Mouse (Mus musculus) MEL (cell line): ENCODE measurements around the gene Mvb12a. TPM values are rescaled to one million over a fixed set of nuclear protein-coding genes. Genes with fewer than 3 reads are reported as not detected.

Experiments used
- DNase-seq: peaks from one replicate; pipeline ENCODE4 v3.0.0; 2011; ENCODE audit warnings: low read depth, low spot score
- H3K27ac ChIP-seq: 2 replicates; pipeline ENCODE4 v1.5.1; 2012; ENCODE audit warnings: low read depth, mild to moderate bottlenecking, control low read depth, low read length, moderate library complexity; ENCODE audit not compliant: control insufficient read depth
- H3K27me3 ChIP-seq, 2 experiments: fragments of 150-350 bp in 1 of 2; sonication (generic) in 1 of 2; 2 replicates each; pipeline ENCODE4 v1.6.1; 2012; ENCODE audit warnings: low read length in 2 of 2, mild to moderate bottlenecking in 2 of 2, improper control_type of control experiment in 1 of 2, moderate library complexity in 1 of 2; ENCODE audit not compliant: insufficient read depth in 2 of 2, control insufficient read depth in 1 of 2
- H3K36me3 ChIP-seq, 2 experiments: 2 replicates each; pipeline ENCODE4 v1.6.1; 2012 to 2014; ENCODE audit warnings: low read length in 2 of 2, improper control_type of control experiment in 1 of 2, inconsistent platforms in 1 of 2, mild to moderate bottlenecking in 1 of 2; ENCODE audit not compliant: insufficient read depth in 2 of 2, control insufficient read depth in 1 of 2
- H3K4me1 ChIP-seq, 2 experiments: fragments of 150-350 bp in 1 of 2; sonication (generic) in 1 of 2; 2 replicates each; pipeline ENCODE4 v1.6.1; 2012; ENCODE audit warnings: low read length in 2 of 2, improper control_type of control experiment in 1 of 2, mild to moderate bottlenecking in 1 of 2; ENCODE audit not compliant: insufficient read depth in 2 of 2, control insufficient read depth in 1 of 2
- H3K4me3 ChIP-seq, 2 experiments: fragments of 150-350 bp in 1 of 2; sonication (generic) in 1 of 2; 2 replicates each; pipeline ENCODE4 v1.5.1; 2012; ENCODE audit warnings: low read depth in 2 of 2, low read length in 2 of 2, mild to moderate bottlenecking in 2 of 2, moderate library complexity in 2 of 2, control low read depth in 1 of 2, improper control_type of control experiment in 1 of 2; ENCODE audit not compliant: control insufficient read depth in 1 of 2, insufficient read depth in 1 of 2
- H3K79me2 ChIP-seq: 2 replicates; pipeline ENCODE4 v1.6.1; 2012; ENCODE audit warnings: mild to moderate bottlenecking, low read length, moderate library complexity; ENCODE audit not compliant: control insufficient read depth, poor library complexity, insufficient read depth
- H3K9ac ChIP-seq: 2 replicates; pipeline ENCODE4 v1.6.1; 2012; ENCODE audit warnings: low read depth, mild to moderate bottlenecking, control low read depth, low read length, moderate library complexity; ENCODE audit not compliant: control insufficient read depth, poor library complexity, severe bottlenecking
- H3K9me3 ChIP-seq: fragments of 150-350 bp; sonication (generic); replicated peaks from 2 replicates; pipeline ENCODE4 v1.6.1; 2012; ENCODE audit warnings: mild to moderate bottlenecking, low read length, improper control_type of control experiment, moderate library complexity; ENCODE audit not compliant: insufficient read depth
- BHLHE40 ChIP-seq: IDR thresholded peaks from 2 replicates; pipeline ENCODE4 v1.6.1; 2012; ENCODE audit warnings: low read depth, mild to moderate bottlenecking, inconsistent platforms, low read length, improper control_type of control experiment, borderline replicate concordance
- CHD1 ChIP-seq: IDR thresholded peaks from 2 replicates; pipeline ENCODE4 v1.6.1; 2012; ENCODE audit warnings: low read depth, mild to moderate bottlenecking, inconsistent platforms, low read length, improper control_type of control experiment
- CTCF ChIP-seq, 3 experiments: IDR thresholded peaks in 2 of 3; conservative IDR thresholded peaks in 1 of 3; 2 replicates each; pipeline ENCODE4 v1.5.1; 2011 to 2012; ENCODE audit warnings: low read length in 3 of 3, low read depth in 2 of 3, mild to moderate bottlenecking in 2 of 3, improper control_type of control experiment in 1 of 3, inconsistent platforms in 1 of 3, mixed read lengths in 1 of 3, moderate library complexity in 1 of 3; ENCODE audit not compliant: control insufficient read depth in 1 of 3, insufficient read depth in 1 of 3, poor library complexity in 1 of 3, severe bottlenecking in 1 of 3
- E2F4 ChIP-seq: IDR thresholded peaks from 2 replicates; pipeline ENCODE4 v1.6.1; 2011; ENCODE audit warnings: low read depth, low read length, improper control_type of control experiment, borderline replicate concordance
- EP300 ChIP-seq, 2 experiments: IDR thresholded peaks; 2 replicates each; pipeline ENCODE4 v1.6.1; 2011; ENCODE audit warnings: improper control_type of control experiment in 2 of 2, low read length in 2 of 2, low read depth in 1 of 2, mild to moderate bottlenecking in 1 of 2
- GABPA ChIP-seq: IDR thresholded peaks from 2 replicates; pipeline ENCODE4 v1.6.1; 2012; ENCODE audit warnings: low read depth, mild to moderate bottlenecking, inconsistent platforms, low read length, improper control_type of control experiment, moderate library complexity
- GATA1 ChIP-seq: IDR thresholded peaks from 2 replicates; pipeline ENCODE4 v1.6.1; 2011; ENCODE audit warnings: low read depth, low read length, improper control_type of control experiment
- HCFC1 ChIP-seq: IDR thresholded peaks from 2 replicates; pipeline ENCODE4 v1.6.1; 2012; ENCODE audit warnings: low read depth, mild to moderate bottlenecking, inconsistent platforms, low read length, improper control_type of control experiment, moderate library complexity
- JUND ChIP-seq: IDR thresholded peaks from 2 replicates; pipeline ENCODE4 v1.6.1; 2011; ENCODE audit warnings: low read depth, mild to moderate bottlenecking, improper control_type of control experiment, low read length
- KAT2A ChIP-seq: conservative IDR thresholded peaks from 2 replicates; pipeline ENCODE4 v1.6.1; 2012; ENCODE audit warnings: low read depth, low read length, improper control_type of control experiment, inconsistent platforms
- MAFK ChIP-seq: IDR thresholded peaks from 2 replicates; pipeline ENCODE4 v1.6.1; 2011; ENCODE audit warnings: low read depth, mild to moderate bottlenecking, low read length, improper control_type of control experiment, borderline replicate concordance
- MAX ChIP-seq: IDR thresholded peaks from 2 replicates; pipeline ENCODE4 v1.6.1; 2011; ENCODE audit warnings: low read length, improper control_type of control experiment
- MEF2A ChIP-seq: IDR thresholded peaks from 2 replicates; pipeline ENCODE4 v1.6.1; 2014; ENCODE audit warnings: low read depth, mild to moderate bottlenecking, inconsistent platforms, low read length, improper control_type of control experiment; ENCODE audit not compliant: poor library complexity, insufficient replicate concordance, severe bottlenecking; ENCODE audit errors: extremely low read depth
- MXI1 ChIP-seq: IDR thresholded peaks from 2 replicates; pipeline ENCODE4 v1.6.1; 2011; ENCODE audit warnings: mild to moderate bottlenecking, low read depth, low read length, improper control_type of control experiment
- MYB ChIP-seq: IDR thresholded peaks from 2 replicates; pipeline ENCODE4 v1.6.1; 2011; ENCODE audit warnings: mild to moderate bottlenecking, low read depth, low read length, improper control_type of control experiment
- NELFE ChIP-seq: IDR thresholded peaks from 2 replicates; pipeline ENCODE4 v1.6.1; 2011; ENCODE audit warnings: low read depth, low read length, improper control_type of control experiment
- POLR2AphosphoS2 ChIP-seq: IDR thresholded peaks from 2 replicates; pipeline ENCODE4 v1.6.1; 2011; ENCODE audit warnings: low read length, improper control_type of control experiment
- POLR2AphosphoS5 ChIP-seq: IDR thresholded peaks from 2 replicates; pipeline ENCODE4 v1.6.1; 2012; ENCODE audit warnings: low read depth, borderline replicate concordance, mild to moderate bottlenecking, inconsistent platforms, low read length, moderate library complexity, mixed read lengths
- RAD21 ChIP-seq: IDR thresholded peaks from 2 replicates; pipeline ENCODE4 v1.6.1; 2011; ENCODE audit warnings: mild to moderate bottlenecking, low read depth, low read length, improper control_type of control experiment
- RCOR1 ChIP-seq: IDR thresholded peaks from 2 replicates; pipeline ENCODE4 v1.6.1; 2012; ENCODE audit warnings: low read depth, mild to moderate bottlenecking, inconsistent platforms, low read length, improper control_type of control experiment
- SIN3A ChIP-seq: IDR thresholded peaks from 2 replicates; pipeline ENCODE4 v1.6.1; 2012; ENCODE audit warnings: low read length, improper control_type of control experiment, inconsistent platforms
- TAL1 ChIP-seq: IDR thresholded peaks from 2 replicates; pipeline ENCODE4 v1.6.1; 2012; ENCODE audit warnings: mild to moderate bottlenecking, inconsistent platforms, low read length, moderate library complexity, mixed read lengths
- TCF12 ChIP-seq: IDR thresholded peaks from 2 replicates; pipeline ENCODE4 v1.6.1; 2014; ENCODE audit warnings: low read depth, mild to moderate bottlenecking, inconsistent platforms, low read length, improper control_type of control experiment, moderate library complexity
- UBTF ChIP-seq: IDR thresholded peaks from 2 replicates; pipeline ENCODE4 v1.6.1; 2012; ENCODE audit warnings: low read depth, mild to moderate bottlenecking, inconsistent platforms, low read length, improper control_type of control experiment, moderate library complexity, borderline replicate concordance; ENCODE audit not compliant: insufficient read depth
- USF1 ChIP-seq: IDR thresholded peaks from 2 replicates; pipeline ENCODE4 v1.6.1; 2014; ENCODE audit warnings: low read depth, mild to moderate bottlenecking, inconsistent platforms, low read length, improper control_type of control experiment, moderate library complexity
- USF2 ChIP-seq, 2 experiments: IDR thresholded peaks; 2 replicates each; pipeline ENCODE4 v1.6.1; 2011 to 2012; ENCODE audit warnings: improper control_type of control experiment in 2 of 2, low read length in 2 of 2, borderline replicate concordance in 1 of 2, inconsistent platforms in 1 of 2, low read depth in 1 of 2, mild to moderate bottlenecking in 1 of 2; ENCODE audit not compliant: insufficient read depth in 1 of 2
- ZC3H11A ChIP-seq: IDR thresholded peaks from 2 replicates; pipeline ENCODE4 v1.6.1; 2012; ENCODE audit warnings: low read depth, mild to moderate bottlenecking, inconsistent platforms, low read length, improper control_type of control experiment
- ZMIZ1 ChIP-seq: IDR thresholded peaks from 2 replicates; pipeline ENCODE4 v1.6.1; 2012; ENCODE audit warnings: low read depth, mild to moderate bottlenecking, inconsistent platforms, low read length, improper control_type of control experiment, moderate library complexity
- ZNF384 ChIP-seq: IDR thresholded peaks from 2 replicates; pipeline ENCODE4 v1.6.1; 2012; ENCODE audit warnings: low read depth, mild to moderate bottlenecking, inconsistent platforms, low read length, improper control_type of control experiment
- polyA plus RNA-seq, 2 experiments: library from polyadenylated mRNA; stranded (reverse) in 1 of 2; unstranded in 1 of 2; fragments of >175 nt in 1 of 2; fragments of >200 nt in 1 of 2; gene quantifications; 2 replicates each; pipeline versions ENCODE4 v1.2.1 to v1.2.4; 2012; ENCODE audit warnings: low replicate concordance in 2 of 2, low read depth in 1 of 2; ENCODE audit not compliant: insufficient read length in 2 of 2, insufficient read depth in 1 of 2, missing spikeins in 1 of 2
- total RNA-seq: library from RNA; depleted of rRNA; stranded (reverse); fragments of 300-350 nt; gene quantifications from 2 replicates; pipeline ENCODE4 v1.2.3, GENCODE M21; 2012

Mvb12a gene
- total and polyA plus RNA-seq, 3 experiments, result 46.5 to 67.3 TPM; not detected in 1

GRCm38 (mm10) chr8:71537028-71537867, 5.5 kb upstream of the Mvb12a start, which contains the start of gene Bst2 (continued):
- peak; percentile 85 for TF ChIP-seq USF1
- no peak for TF ChIP-seq GATA1
- TF ChIP-seq TCF12, result peak; percentile 20; the same call in 1 of the 2 replicates
- 0 out of 2 replicates have a peak, but pooled peaks have one; percentile 13 for TF ChIP-seq ZC3H11A
- peak in 2 of 3 experiments; percentile 7 to 16; a peak in 1 of 6 replicates for TF ChIP-seq CTCF (IDR thresholded peaks at IDR 0.05 in 2 of 3, conservative IDR thresholded peaks at IDR 0.05 in 1 of 3; ENCODE audit: control insufficient read depth in 1 of 3, insufficient read depth in 1 of 3, low read depth in 2 of 3, low read length in 3 of 3, poor library complexity in 1 of 3, severe bottlenecking in 1 of 3)
- peak; percentile 76 for TF ChIP-seq HCFC1
- no peak for TF ChIP-seq POLR2AphosphoS5
- TF ChIP-seq KAT2A, result no peak
- no peak for TF ChIP-seq ZNF384
- TF ChIP-seq E2F4, result no peak
- no peak for TF ChIP-seq RAD21
- TF ChIP-seq MAFK, result no peak
- TF ChIP-seq NELFE, result peak; percentile 72
- no peak for TF ChIP-seq BHLHE40
- TF ChIP-seq RCOR1, result no peak
- TF ChIP-seq EP300 (IDR thresholded peaks at IDR 0.05; ENCODE audit: low read depth in 1 of 2, low read length in 2 of 2), result peak; percentile 10 to 22; a peak in 1 of 4 replicates
- no peak for TF ChIP-seq MYB
- no peak for TF ChIP-seq MEF2A
- peak; percentile 94 for TF ChIP-seq MXI1
- TF ChIP-seq SIN3A, result peak; percentile 77; the same call in 1 of the 2 replicates
- TF ChIP-seq, all 39 proteins: peak for 20

GRCm38 (mm10) chr8:71543755-71544154, 1.0 kb downstream of the Mvb12a start:
- DNase-seq, result no peak
- H3K27me3 ChIP-seq, result no peaks in the 10 kb centered on the region
- no peaks in the 10 kb centered on the region for H3K9me3 ChIP-seq
- H3K79me2 ChIP-seq, result 0 out of 2 replicates have a peak, but pooled peaks cover 6% of the 10 kb centered on the region
- H3K9ac ChIP-seq, result no peak overlapping the region
- peak overlapping the region; percentile 88 to 93; a peak in 2 of 4 replicates for H3K4me3 ChIP-seq
- peaks cover 0 to 5% of the 10 kb centered on the region in 2 experiments; a peak in 2 of 4 replicates for H3K36me3 ChIP-seq
- TF ChIP-seq MAX (no peak), CHD1 (no peak), BHLHE40 (no peak), CTCF (IDR thresholded peaks at IDR 0.05 in 2 of 3, conservative IDR thresholded peaks at IDR 0.05 in 1 of 3; ENCODE audit: control insufficient read depth in 1 of 3, insufficient read depth in 1 of 3, low read depth in 2 of 3, low read length in 3 of 3, poor library complexity in 1 of 3, severe bottlenecking in 1 of 3) (no peak), E2F4 (no peak), MAFK (no peak), GABPA (no peak), POLR2AphosphoS2 (no peak), ZMIZ1 (no peak), ZNF384 (no peak), MYB (no peak), JUND (no peak), HCFC1 (no peak), UBTF (no peak), TAL1 (no peak), SIN3A (no peak), EP300 (IDR thresholded peaks at IDR 0.05; ENCODE audit: low read depth in 1 of 2, low read length in 2 of 2) (no peak), USF2 (IDR thresholded peaks at IDR 0.05; ENCODE audit: borderline replicate concordance in 1 of 2, insufficient read depth in 1 of 2, low read depth in 1 of 2, low read length in 2 of 2) (no peak)
- H3K4me1 ChIP-seq, result peaks cover 2 to 8% of the 10 kb centered on the region in 2 experiments; a peak in 1 of 4 replicates
- no peak overlapping the region for H3K27ac ChIP-seq
